Comparison of ENCODE assay signal across 26 mouse cellular contexts in the genomic region with DNA sequence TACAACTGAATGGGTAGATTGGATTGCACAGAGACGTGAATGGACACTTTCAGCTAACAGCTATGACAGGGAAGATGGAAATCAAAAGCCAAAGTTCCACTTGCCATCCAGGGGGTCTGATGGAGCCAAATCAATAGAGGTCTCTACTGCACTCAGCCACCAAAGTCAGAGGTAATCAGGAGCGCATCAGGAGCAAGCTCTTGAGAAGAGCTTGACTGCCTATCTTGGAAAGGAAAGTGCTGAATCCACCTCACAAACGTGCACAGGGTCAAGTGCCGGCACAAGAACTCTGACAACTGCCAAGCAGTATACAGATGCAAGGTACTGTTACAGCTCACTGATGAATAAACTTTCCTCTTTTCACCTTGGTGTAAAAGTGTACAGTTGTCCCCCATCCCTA.
"Had no signal": no experiment of that assay in that cellular context is flagged by ENCODE, and none has a peak within 500 bp of the region (broad histone marks: within the 10 kb centered on the region; RNA-seq: fewer than 3 reads in every experiment).

No protein-coding gene starts in this region.

- H3K27me3 ChIP-seq: heart, embryonic 13.5 days; heart, embryonic 15.5 days; hindbrain, embryonic 13.5 days; hindbrain, embryonic 15.5 days; kidney, embryonic 15.5 days; limb, embryonic 13.5 days; limb, embryonic 15.5 days had no signal

- H3K9me3 ChIP-seq: heart, embryonic 13.5 days; heart, embryonic 15.5 days; hindbrain, embryonic 10.5 days; hindbrain, embryonic 13.5 days; hindbrain, embryonic 15.5 days; kidney, embryonic 15.5 days; limb, embryonic 13.5 days; limb, embryonic 15.5 days had no signal

- H3K36me3 ChIP-seq: heart, embryonic 15.5 days; hindbrain, embryonic 10.5 days; hindbrain, embryonic 13.5 days; hindbrain, embryonic 15.5 days; kidney, embryonic 15.5 days; limb, embryonic 13.5 days had no signal

- H3K4me2 ChIP-seq: heart, embryonic 11.5 days; heart, embryonic 13.5 days; heart, embryonic 15.5 days; hindbrain, embryonic 13.5 days; hindbrain, embryonic 15.5 days; kidney, embryonic 15.5 days; limb, embryonic 13.5 days; limb, embryonic 15.5 days had no signal

- H3K27ac ChIP-seq: gastrocnemius, adult 2 months; heart, adult 2 months; heart, embryonic 13.5 days; heart, embryonic 15.5 days; hindbrain, embryonic 10.5 days; hindbrain, embryonic 13.5 days; hindbrain, embryonic 15.5 days; hindbrain, postnatal 0 days; kidney, embryonic 15.5 days; kidney, postnatal 0 days; limb, embryonic 13.5 days; limb, embryonic 15.5 days had no signal

- H3K4me1 ChIP-seq: heart, embryonic 15.5 days; hindbrain, embryonic 10.5 days; hindbrain, embryonic 13.5 days; hindbrain, embryonic 15.5 days; kidney, embryonic 15.5 days; limb, embryonic 13.5 days; limb, embryonic 15.5 days had no signal

- H3K4me3 ChIP-seq: gastrocnemius, adult 2 months; heart, adult 2 months; heart, embryonic 13.5 days; heart, embryonic 15.5 days; hindbrain, embryonic 10.5 days; hindbrain, embryonic 13.5 days; hindbrain, embryonic 15.5 days; kidney, embryonic 15.5 days; limb, embryonic 13.5 days; limb, embryonic 15.5 days had no signal

- DNase-seq: gastrocnemius, adult 2 months; gastrocnemius, postnatal 10 days; gastrocnemius, postnatal 25 days; heart, adult 2 months; heart, postnatal 14 days; heart, postnatal 4 days; kidney, adult 11 months; kidney, adult 2 months; kidney, adult 9 months; kidney, postnatal 14 days; kidney, postnatal 36 days; layer of hippocampus, adult 9-11 months; layer of hippocampus, postnatal 36 days; left cerebral cortex, postnatal 4 days had no signal

- H3K9ac ChIP-seq: heart, embryonic 13.5 days; heart, embryonic 15.5 days; hindbrain, embryonic 13.5 days; hindbrain, embryonic 15.5 days; kidney, embryonic 15.5 days; limb, embryonic 13.5 days; limb, embryonic 15.5 days had no signal

- ATAC-seq: hindbrain, postnatal 0 days; intestine, embryonic 16.5 days had no signal
